Mouse (Mus musculus): ENCODE measurements around the gene Tmem94. TPM values are rescaled to one million over a fixed set of nuclear protein-coding genes. Genes with fewer than 3 reads are reported as not detected.

Tmem94 gene
- polyA plus RNA-seq, 1 experiment from 2014 or later = 8.3 TPM

DNA sequence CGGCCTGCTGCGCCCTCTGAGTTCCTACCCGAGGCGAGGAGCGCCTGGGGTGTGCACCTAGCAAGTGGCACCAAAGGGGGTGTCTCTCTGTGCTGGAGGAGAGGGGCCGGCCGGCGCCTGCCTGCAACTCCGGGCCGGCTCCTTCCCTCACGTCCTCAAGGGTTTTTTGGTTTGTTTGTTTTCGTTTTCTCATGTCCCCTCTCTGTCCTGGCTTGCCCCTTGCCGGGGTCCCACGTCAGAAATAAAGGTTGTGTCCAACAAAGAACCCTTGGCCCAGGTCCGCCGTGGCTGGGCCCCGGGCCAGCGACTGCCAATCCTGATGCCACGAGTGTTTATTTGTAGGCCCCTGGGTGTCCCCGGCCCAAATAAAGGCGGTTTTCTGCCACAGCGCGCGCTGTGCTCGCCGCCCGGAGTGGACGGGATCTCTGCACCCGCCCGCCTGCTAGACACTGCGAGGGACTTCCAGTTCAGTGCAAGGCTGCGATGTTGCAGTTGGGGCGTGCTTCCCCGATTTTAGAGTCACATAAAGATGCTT, 441 bp downstream of the Tmem94 start:
- DNase-seq (ENCODE audit: low spot score) = no peak

DNA sequence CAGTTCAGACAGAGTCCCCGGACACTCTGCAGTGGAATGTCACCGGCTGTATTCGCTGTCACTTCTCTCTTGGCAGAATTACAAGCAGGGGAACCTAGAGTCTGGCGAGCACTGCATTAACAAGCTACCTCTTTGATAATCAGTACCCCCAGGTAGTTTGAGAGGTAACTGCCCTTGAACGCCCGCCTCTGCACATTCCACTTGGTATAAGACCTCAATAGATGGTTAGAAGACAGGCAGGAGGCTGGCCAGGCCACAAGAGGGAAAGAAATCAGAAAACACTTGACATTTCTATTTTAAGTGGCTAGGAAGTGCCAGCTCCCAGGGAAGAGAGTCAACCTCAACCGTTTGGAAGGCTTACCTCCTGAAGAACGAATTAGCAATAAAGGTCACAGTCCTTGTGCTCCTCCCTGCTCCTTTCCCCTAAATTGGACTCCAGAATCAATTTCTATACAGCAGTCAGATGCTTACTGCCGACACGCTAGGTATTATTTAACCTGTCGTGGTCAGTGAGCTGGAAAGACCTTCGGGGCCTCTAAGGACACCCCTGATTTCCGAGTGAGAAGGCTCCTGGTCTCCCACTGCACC, 1.2 kb downstream of the Tmem94 start:
- no peak for DNase-seq (ENCODE audit: low spot score)

DNA sequence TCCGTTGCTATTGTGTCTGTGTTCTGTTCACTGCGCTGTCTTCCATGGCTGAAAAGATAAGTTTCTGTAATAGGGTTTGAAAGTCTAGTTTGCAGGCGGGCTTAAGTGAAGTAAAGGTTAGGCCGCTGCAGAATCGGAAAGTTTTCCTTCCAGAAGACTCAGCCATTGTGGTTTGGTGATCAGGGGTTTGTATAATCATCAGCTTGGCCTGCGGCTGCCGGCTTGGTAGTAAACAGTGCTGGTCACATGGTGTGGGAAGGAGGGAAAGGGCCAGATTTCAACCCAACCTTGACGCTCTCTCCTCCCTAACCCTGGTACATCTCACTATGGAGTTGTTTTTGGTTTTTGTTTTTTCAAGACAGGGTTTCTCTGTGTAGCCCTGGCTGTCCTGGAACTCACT, 1.7 kb downstream of the Tmem94 start:
- DNase-seq (ENCODE audit: low spot score) = no peak

DNA sequence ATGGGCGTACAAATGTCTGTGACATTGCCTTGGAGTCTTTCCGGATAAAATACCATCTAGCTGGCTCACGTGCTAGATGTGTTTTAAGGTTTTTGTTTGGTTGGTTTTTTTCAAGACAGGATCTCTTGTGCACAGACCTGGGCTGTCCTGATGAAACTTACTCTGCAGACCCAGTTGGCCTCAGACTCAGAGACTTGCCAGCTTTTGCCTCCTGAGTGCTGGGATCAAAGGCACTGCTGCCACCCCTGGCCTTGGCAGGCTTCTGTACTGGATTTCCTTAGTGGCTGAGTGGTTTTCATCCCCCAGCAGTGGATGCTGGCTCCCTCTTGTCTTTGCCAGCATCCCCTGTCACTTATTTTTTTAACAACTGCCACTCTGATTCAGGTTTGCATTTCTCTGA, 3.7 kb downstream of the Tmem94 start:
- no peak for DNase-seq (ENCODE audit: low spot score)

DNA sequence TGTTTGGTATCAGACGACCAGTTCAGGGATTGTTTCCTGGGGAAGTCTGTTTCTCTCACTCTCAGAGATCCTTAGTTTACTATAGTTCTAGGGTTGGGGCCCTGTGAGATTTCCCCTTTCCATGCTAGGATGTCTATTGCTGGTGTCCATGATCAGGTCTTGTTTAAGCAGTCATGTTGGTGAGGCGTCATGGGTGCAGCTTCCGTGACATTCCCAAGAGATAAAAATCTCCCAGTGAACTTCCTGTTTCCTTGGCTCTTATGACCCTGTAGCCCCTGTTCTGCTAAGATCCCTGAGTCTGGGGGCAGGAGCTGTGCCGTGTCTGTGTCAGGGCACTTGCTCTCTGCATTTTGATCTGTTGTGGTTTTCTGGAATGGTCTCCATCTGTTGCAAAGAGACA, 9.4 kb downstream of the Tmem94 start:
- DNase-seq (ENCODE audit: low spot score) = no peak

DNA sequence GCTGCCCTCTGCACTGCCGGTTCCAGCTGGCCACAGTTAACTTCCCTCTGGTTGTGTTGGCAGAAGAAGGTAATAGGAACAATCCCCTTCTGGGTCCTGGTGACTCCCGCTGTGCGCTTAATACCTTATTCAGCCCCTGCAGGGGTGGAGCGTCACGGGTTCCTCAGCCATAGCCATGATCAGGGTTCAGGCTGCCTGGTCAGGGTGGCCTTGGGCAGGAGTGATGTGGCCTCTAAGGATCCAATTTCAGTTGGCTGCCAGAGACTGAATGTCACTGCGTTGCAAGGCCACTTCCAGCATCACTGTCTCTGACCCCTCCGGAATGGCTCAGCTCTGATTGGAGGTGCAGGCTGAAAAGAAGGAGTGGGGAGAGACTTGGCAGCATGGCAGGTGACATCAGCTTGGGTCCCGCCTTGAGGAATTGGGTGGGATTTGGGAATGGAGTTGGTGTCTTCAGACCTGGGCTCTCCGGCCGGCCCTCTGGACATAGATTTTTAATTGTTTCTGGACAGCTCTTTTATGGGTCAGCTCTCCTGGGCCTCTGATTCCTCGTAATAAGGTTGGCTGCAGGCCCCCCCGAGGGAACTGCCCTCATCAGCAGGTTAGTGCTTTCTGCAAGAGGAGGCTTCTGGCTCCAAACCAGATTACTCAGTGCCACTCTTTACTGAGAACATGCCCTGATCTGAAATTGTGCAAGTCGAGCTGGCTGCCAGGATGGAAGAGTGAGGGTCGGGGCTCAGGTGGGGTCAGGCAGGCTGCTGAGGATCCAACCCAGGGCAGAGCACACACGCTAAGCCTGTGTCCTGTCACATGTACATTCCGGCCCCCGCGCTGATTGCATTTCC, 10.8 kb downstream of the Tmem94 start:
- no peak for DNase-seq (ENCODE audit: low spot score)

DNA sequence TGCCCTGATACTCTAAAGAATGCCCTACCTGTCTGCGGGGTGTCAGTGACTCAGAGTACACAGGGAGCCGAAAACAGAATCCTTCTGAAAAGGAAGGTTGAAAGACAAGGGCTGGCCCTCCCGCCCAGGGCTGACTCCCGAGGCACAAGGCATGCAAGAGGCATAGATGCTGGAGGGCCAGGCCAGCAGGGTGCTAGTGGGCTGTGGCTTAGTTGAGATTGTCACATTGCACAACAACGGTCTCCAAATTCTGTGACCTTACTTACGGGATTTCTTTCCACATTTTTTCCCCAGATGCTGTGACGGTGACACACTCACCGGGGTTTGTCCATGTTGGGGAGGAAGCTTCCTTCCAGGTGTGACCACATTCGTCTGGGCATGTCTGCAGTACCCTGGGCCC, 11.7 kb downstream of the Tmem94 start:
- no peak for DNase-seq (ENCODE audit: low spot score)

DNA sequence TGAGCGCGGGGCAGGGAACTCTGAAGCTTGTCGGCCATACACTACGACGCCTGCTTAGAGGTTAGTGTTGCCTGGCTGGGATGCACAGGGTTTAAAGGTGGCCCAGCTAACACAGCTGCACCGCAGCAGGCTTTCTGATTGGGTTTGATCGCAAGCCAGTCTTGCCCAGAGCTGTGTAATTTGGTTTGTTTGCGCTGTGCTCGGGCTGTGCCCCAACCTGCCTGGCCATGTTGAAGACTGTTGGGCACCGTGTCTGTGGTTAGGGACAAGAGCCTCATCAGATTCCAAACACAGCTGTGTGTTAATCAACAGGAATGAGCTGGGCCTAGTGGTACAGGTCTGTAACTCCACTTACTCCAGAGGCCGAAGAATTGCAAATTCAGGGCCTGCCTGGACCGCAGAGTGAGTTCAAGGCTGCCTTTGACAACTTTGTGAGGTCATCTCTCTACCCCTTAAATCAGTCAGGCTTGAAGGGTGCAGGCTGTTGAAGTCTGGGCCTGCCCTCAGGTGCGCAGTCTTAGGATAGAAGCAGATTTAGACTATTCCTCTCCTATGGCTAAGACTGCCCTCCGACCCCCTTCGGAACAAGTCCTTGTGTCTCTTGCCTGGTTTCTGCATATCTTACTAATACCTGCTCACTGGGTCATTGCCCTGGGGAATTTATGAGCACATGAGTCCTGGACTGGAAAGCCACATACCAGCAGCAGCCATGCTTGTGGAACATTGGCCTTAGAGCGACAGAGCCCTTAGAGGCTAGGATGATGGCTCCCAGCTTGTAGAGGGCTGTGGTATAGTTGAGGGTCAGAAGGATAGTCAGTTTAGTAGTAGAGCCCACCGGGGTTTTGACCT, 12.5 kb downstream of the Tmem94 start:
- DNase-seq (ENCODE audit: low spot score) = no peak

DNA sequence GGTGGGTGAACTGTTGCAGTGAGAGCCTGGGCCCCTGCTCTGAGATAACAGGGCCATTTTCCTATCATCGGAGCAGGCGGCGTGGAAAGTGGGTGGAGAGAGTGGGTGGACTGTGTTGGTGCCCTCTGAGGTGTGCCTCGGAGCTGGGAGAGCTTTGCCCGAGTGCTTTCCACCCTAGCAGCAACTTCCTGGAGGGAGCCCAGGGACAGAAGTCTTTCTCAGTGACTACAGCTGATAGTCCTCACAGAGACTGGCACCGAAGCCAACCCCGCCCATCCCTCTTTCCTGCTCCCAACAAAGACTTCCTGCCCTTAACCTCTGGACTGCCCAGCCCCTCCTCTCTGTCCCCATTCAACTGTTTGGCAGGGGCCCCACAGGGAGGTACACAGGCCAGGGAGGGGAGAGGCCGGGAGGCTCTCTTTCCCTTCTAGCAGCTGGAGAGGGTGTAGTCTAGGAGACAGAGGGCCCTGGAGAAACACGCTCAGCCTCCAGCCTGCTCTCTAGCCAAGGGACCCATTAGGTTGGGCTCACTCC, 13.9 kb downstream of the Tmem94 start:
- peak; percentile 39 for DNase-seq (ENCODE audit: low spot score)

DNA sequence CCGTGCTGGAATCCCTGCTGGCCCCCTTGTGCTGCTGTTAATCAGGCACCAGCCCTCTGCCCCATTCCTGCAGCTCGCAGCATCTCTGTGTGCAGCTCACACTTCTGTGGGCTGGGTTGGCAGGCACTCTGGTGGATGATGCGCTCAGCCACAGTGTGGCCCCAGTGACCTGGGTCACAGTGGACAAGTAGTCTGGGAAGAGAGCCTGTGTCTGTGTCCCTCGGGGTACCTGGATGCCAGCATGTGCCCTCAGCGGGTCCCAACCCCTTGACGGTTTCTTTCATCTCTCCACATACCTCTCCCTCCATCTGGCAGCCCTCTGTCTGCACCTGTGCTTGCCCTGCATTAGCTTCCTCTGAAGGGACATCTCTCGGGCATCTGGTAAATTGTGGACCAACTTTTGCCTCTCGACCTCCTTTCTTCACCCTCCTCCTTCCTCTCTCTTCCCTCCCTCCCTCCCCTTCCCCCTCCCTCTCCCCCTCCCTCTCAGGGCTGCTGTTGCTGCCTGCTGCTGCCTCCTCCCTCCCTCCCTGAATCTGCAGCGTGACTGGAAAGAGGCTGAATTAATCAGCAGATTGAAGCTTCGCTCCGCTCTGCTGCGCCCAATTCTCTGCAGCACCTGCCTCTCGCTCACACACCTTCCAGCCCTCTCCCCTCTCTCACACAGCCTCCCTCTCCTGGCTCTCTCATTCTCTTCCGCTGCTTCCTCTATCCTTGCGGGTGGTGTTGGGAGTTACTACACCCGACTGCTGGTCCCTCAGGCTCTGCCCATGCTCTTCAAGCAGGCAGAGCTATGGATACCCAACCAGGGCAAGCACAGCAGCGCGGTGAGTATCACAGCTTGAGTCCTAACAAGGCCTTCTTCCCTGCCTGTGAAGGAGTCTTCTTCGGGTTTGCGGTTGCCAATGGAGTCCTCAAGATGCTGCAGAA, 15.2 kb downstream of the Tmem94 start:
- no peak for DNase-seq (ENCODE audit: low spot score)

DNA sequence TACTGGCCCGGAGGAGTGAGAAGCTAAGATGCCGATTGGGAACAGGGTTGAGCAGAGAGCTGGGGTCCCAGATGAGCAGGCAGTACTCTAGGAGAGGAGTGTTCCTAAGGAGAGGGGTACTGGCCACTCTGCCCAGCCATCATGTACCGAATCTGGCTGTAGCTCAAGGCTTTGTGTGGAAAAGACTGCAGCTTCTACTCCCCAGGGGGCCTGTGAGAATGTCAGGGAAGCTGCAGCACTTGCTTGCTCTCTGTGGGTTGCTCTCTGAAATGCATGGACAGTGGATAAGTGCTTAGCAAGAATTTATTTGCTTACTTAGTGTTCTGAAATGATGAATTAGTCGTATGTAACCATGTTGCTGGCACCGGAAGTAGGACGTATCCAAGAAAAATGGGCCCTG, 21.2 kb downstream of the Tmem94 start:
- DNase-seq (ENCODE audit: low spot score) = no peak

DNA sequence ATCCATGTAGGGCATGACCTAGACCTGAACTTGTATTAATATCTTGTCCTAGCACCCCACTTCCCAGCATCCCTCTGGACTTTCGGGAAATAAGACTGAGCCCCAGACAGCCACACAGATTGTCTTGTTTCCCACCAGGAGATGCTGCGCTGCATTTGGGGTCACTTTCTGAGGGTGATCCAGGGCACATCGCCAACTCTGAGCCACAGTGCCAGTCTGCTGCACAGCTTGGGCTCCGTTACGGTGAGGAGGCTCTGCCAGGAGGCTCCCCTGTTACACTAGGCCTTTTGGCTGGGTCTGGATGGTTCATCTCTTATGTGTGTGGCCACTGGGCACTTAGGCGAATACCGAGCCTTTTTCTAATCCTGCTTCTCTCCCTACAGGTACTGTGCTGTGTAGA, 24.6 kb downstream of the Tmem94 start:
- no peak for DNase-seq (ENCODE audit: low spot score)

DNA sequence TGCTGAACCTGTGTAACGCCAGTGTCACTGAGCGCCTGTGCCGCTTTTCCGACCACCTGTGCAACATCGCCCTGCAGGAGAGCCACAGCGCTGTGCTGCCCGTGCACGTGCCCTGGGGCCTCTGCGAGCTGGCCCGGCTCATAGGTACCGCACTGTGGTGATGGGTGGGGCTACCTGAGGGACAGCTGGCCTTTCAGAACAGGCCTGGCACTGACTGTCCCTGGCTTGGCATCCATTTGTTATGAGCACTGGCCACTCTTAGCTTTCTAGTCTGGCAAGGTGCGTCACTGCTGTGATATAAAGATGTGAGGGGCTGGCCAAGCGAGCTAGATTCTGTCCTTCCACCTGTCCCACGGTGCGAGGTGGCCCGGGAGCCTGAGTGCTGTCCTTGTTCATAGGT, 26.7 kb downstream of the Tmem94 start:
- no peak for DNase-seq (ENCODE audit: low spot score)

DNA sequence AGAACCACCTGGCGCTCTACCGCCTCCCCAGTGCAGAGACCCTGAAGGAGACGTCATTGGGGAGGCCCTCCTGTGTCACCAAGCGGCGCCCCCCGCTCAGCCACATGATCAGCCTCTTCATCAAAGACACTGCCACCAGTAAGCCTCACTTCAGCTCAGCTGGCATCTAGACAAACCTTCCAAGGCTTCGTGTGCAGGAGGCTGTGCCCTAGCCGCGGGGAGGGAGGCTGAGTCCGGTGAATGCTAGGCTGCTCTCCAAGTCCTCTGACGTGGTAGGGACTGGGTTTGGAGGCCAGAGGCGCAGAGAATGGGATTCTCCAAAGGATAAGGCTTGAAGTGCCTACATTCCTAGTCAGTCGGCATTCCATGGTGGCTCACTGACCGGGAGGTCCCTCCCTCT, 27.1 kb downstream of the Tmem94 start:
- DNase-seq (ENCODE audit: low spot score) = no peak

DNA sequence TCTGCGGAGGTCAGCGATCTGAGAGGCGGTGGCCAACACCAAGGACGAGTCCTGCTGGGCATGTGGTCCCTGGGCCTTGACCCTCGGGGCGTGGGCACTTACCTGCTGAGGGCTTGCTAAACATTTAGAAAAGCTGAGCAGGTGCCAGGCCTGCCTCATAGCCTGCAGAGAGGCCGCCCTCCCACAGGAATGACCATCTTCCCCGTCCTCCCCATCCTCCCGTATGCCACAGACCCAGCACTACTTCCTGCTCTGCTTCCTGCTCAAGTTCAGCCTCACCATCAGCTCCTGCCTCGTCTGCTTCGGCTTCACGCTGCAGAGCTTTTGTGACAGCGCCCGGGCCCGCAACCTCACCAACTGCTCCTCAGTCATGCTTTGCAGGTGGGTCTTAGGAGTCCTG, 31.7 kb downstream of the Tmem94 start:
- DNase-seq (ENCODE audit: low spot score) = no peak

DNA sequence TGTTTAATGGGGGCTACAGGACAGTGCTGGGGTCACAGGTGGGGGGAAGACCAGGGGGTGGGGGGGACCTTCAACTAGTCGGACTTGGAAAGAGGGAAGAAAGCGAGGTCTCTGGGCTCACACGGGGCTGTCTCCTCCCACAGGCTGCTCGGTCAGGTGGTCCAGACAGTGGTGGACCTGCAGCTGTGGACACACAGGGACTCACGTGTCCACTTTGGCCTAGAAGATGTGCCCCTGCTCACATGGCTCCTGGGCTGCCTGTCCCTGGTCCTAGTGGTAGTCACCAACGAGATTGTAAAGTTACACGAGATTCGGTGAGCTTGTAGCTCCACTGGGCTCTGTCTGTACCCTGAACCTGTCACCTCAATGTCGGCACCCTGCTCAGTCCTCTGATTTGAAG, 32.4 kb downstream of the Tmem94 start:
- no peak for DNase-seq (ENCODE audit: low spot score)

DNA sequence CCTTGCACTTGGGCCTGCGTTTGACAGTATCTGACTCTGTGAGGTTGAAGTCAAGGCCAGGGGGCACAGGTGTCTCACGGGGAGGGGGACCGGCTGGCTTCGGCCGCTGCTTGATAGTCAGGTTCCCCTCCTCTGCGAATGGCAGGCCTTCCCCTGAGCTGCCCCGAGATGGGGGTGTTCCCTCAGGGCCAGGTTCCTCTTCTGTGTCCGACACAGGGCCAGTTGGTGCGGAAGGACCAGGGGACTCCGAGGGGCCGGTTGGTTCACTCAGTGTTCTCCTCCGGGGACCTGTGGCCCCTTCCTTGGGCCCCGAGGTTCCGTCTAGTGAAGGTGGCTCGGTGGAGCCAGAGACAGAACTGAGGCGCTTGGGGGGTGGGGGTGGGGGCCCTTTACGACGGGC, 35.7 kb downstream of the Tmem94 start:
- DNase-seq (ENCODE audit: low spot score) = no peak

DNA sequence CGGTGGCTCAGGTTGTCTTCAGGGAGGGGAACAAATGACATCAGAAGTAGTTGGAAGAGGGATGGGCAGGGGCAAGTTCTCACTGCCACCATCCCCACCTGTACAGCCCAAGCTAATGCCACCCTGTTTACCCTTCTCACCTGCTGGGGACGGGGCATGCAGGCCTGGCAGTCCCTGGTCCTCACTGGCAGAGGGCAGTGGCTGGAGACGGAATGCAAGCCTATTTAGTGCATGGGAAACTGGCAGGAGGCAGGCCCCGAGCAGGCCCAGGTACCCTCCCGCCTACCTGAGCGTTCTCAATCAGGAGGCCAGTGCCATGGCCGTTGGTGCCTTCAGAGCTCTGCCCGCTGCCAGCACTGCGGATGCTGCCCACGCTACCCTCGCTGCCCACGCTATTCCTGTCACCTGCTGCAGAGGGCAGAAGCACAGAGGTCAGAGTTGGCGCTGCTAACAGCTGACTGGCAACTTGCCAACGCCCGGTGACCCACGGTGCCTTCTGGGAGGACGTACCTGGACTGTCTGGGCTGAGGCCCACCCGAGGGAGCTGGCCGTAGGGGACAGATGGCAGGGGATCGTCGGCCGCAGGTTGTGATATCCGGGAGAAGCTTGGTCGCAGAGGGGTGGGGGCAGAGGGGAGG, 38.0 kb downstream of the Tmem94 start:
- DNase-seq (ENCODE audit: low spot score) = no peak

DNA sequence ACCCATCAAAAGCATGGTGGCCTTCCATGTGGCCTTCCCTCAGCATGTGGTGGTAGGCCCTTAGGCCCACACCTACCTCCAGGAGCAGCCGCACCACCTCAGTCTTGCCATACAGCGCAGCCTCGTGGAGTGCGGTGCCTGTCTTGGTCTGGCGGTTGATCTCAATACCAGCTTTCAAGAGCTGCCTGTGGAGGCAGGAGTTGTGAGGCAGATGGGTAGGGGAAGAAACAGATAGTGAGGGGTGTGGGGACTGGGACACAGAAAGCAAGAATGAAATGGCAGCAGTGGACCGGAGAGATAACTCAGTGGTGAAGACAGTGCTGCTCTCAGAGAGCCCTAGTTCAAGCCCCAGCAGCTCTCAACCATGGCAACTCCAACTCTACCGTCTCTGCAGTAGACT, 39.8 kb downstream of the Tmem94 start:
- DNase-seq (ENCODE audit: low spot score) = no peak

DNA sequence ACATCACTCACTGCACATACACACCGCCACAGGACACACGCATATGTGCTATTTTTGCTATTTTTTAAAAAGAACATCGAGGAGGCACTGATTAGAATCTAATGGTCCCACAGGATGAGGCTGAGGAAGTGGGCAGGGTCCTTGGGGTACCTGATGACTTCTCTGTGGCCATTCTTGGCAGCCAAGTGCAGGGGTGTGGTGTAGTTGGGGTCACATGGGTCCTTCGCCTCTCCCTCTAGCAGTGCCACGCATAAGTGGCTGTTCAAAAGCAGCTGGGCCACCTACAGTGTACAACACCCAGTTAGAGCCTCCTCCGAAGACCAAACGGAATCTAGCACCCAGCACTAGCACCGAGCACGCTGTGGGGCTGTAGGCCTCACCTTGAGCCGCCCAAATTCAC, 40.9 kb downstream of the Tmem94 start:
- DNase-seq (ENCODE audit: low spot score) = no peak
